Mouse (Mus musculus) brain, adult 2 months (tissue): ENCODE measurements around the gene Triobp.

Source experiments
- DNase-seq: peaks from one replicate; pipeline ENCODE4 v3.0.0; 2011; ENCODE audit warnings: low read depth, low spot score

The Triobp gene

GRCm38 (mm10) chr15:78947657-78948056, at the start of gene Triobp:
Gene Triobp (plus strand): TSS chr15:78947724.
- DNase-seq, result peak; percentile 97

GRCm38 (mm10) chr15:78898507-78899001, 49.0 kb upstream of the Triobp start:
- no peak for DNase-seq

- no peak for DNase-seq
Measured at GRCm38 (mm10) chr15:78899409-78899739, 48.1 kb upstream of the Triobp start, which contains the start of gene Gm49510. Gene Gm49510 (plus strand): TSS chr15:78899667.

- DNase-seq, result peak; percentile 71
Measured at GRCm38 (mm10) chr15:78899740-78900584, 47.6 kb upstream of the Triobp start, which contains the start of gene Sh3bp1. Gene Sh3bp1 (plus strand): TSS chr15:78899768.

GRCm38 (mm10) chr15:78900585-78901421, 46.7 kb upstream of the Triobp start:
- DNase-seq, result no peak

- no peak for DNase-seq
Measured at GRCm38 (mm10) chr15:78901422-78901789, 46.1 kb upstream of the Triobp start.

- DNase-seq, result peak; percentile 88
Measured at GRCm38 (mm10) chr15:78903243-78903642, 44.3 kb upstream of the Triobp start.

- DNase-seq, result no peak
Measured at GRCm38 (mm10) chr15:78908399-78908798, 39.1 kb upstream of the Triobp start.

GRCm38 (mm10) chr15:78908982-78909381, 38.5 kb upstream of the Triobp start:
- no peak for DNase-seq

DNA sequence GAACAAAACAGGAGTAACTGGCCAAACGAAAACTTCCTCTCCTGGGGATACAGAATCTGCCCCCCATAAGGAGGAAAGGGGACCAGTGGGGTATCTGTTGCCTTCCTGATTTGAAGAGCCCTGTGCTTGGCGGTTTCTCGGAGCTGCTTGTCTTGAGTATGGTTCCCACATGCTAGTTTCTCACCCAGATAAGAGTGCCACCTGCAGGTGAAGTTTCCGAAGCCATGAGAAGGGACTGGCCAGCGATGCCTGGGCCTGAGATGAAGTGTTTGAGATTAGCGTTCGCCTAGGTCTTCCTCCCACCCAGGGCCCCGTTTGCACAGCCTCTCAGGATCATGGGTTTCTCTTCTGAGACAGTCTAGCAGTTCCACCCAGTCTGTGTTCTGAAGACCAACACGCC, 35.5 kb upstream of the Triobp start:
- peak; percentile 78 for DNase-seq

DNA sequence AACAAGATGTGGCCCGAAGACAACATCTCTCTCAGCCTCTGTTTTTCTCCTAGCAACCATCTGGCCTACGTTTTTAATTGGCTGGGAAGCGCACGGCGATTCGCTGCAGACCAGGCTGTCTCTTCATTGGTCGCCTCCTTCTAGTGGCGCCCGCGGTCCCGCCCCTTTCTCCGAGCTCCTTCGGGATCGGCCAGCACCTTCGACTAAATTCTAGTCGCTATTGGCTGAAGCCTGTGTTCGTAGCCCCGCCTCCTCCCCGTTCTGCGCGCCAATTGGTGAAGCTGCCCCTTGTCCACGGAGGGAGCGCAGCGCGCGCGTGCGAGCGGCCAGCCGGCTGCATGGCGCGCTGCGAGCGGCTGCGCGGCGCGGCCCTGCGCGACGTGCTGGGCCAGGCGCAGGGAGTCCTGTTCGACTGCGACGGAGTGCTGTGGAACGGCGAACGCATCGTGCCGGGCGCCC, 33.9 kb upstream of the Triobp start, which contains the start of gene Pdxp:
Gene Pdxp, plus strand, starts transcription at position 288 of the 459 bp plus-strand sequence.
- peak; percentile 100 for DNase-seq

DNA sequence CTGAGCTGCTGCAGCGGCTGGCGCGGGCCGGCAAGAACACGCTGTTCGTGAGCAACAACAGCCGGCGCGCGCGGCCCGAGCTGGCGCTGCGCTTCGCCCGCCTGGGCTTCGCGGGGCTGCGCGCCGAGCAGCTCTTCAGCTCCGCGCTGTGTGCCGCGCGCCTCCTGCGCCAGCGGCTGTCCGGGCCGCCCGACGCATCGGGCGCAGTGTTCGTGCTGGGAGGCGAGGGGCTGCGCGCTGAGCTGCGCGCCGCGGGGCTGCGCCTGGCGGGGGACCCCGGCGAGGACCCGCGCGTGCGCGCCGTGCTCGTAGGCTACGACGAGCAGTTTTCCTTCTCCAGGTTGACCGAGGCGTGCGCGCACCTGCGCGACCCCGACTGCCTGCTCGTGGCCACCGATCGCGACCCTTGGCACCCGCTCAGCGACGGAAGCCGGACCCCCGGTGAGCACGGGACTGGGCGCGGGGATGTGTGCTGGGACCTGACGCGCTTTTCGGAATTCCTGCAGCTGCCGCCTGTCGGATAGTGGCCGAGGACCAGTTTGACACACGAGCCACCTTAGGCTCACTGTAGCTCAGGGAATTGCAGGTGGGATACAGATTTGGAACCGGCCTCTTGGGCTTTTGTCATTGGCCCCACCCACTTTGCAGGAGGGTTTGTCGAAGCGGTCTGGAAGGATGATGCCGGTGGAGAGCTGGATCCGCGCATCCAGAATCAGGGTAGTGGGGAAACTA, 33.3 kb upstream of the Triobp start:
- peak; percentile 75 for DNase-seq

- no peak for DNase-seq
Measured at GRCm38 (mm10) chr15:78914823-78915659, 32.5 kb upstream of the Triobp start.

GRCm38 (mm10) chr15:78915660-78916017, 31.9 kb upstream of the Triobp start:
- peak; percentile 96 for DNase-seq

DNA sequence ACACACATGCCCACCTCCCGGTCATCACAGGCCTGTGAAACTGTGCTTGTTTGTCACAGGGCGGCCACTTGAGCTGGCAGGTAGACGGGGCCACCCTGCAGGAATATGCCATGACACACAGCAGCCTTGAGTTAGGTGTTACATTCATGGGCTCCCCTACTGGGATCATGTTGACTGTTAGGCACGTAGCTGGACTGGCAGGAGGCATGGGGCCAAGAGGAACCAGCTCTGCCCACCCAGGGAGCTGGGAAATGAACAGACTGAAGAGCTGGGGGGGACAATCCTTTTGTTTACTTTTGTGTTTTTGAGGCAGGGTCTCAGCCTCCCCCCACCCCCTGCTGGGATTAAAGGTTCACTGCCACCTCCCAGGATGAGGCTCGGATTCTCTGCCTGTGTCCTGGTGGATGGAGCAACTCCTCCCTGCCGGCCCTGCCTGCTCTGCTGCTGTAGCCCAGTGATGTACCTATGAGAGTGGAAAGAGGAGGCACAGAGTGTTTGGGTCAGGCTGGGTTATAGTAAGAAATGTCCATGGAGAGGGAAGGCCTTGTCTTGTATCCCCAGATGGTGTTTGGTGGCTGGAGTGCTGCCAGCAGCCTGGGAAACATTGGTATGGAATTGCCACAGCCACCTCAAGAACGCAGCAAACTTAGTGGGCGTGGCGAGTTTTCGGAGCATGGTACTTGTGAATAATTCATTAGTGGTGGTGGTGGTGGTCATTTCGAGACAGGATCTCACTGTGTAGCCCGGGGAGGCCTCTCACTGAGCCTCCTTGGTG, 31.3 kb upstream of the Triobp start:
- DNase-seq, result peak; percentile 80

DNA sequence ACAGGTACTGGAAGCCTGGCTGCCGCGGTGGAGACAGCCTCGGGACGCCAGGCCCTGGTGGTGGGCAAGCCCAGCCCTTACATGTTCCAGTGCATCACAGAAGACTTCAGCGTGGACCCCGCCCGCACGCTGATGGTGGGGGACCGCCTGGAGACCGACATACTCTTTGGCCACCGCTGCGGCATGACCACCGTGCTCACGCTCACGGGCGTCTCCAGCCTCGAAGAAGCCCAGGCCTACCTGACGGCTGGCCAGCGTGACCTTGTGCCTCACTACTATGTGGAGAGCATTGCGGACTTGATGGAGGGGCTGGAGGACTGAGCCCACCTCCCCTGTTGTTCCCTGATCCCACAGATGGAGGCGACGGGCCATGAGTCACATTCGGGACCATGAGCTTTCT, 29.4 kb upstream of the Triobp start:
- no peak for DNase-seq

DNA sequence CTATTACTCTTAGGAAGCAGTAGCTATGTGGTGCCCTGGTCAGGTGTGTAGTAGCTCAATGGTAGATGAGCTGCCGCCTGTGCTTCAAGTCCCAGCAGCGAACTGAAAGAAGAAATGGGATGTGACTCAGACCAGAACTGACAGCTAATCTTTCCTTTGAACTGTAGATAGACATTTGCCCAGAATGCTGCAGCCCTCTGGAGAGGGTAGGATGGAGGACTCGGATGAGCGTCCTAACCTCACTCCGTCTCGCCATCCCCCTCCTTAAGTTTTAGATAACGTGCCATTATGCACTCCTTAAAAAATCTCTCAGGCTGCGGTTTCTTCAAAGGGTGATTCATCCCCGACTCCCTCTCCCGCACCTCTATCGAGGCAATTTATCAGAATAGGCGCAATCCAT, 27.6 kb upstream of the Triobp start:
- no peak for DNase-seq

- DNase-seq, result no peak
Measured at GRCm38 (mm10) chr15:78922700-78923099, 24.8 kb upstream of the Triobp start.

DNA sequence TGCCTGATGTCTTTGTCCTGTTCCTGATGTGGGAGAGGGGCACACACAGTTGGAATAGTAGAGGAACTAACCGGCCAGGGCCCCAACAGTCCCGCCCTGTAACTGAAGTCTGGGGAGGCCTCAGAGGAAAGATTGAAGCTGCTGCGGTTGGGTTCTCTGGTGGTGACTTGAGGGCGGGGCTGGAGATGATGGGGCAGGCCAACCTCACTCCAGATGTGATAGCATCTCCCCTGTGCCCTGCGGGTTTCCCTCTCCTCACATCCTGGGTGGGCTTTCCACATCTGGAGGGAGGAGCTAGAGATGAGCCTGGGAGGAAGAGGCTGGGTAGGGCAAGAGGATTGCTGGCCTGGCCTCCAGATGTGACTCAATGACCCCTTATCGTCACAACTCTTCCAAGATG, 23.9 kb upstream of the Triobp start:
- DNase-seq, result no peak

DNA sequence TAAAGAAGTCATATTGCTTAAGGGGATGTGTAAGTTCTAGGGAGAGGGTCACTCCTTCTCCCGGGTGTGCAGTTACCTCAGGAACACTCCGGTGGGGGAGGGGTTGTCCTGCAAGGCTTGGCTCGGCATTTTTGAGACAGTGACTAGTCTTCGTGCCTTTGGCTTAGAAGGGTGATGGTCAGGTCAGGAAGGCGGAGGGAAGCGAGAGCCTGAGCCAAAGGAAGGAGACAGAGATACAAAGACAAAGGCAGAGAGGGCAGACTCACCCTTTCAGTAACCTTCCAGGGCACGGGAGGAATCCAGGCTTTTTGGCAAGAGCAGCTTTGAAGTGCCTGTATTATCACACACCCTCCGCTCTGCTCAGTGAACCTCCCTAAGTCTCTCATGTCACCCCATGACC, 22.4 kb upstream of the Triobp start:
- DNase-seq, result no peak
